Mouse (Mus musculus): ENCODE measurements around the gene Cdc37. TPM values are rescaled to one million over a fixed set of nuclear protein-coding genes. Genes with fewer than 3 reads are reported as not detected.

Gene Cdc37
- polyA plus RNA-seq, 1 experiment: 150 TPM

DNA sequence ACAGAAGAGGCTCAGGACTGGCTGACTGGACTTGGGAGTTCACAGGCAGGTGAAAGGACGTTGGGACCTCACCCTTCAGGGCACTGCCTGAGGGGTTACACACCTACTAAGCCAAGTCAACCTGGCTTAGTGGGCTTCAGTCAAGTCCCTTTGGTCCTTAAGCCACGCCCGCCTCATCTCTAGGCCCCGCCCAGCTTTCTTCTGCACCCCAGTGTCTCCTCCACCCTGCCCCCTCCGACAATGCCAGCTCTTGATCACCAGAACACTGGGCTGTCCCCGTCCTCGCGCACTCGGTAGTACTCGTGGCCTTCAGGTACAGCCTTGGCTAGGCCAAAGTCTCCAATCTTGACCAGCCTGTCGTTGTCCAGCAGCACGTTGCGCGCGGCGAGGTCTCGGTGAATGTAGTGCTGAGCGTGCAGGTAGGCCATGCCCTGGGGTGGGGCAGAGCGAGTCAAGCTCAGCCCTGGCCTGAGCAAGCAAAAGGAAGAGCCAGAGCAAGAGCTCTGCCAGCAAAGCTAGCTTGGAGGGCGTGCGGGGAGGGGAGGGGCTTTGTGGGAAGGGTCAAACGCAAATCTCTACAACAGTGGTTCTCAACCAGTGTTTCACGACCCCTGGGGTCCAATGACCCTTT is 42.1 kb downstream of the Cdc37 start:
- no peak for TF ChIP-seq GATA1 (IDR thresholded peaks at IDR 0.05; ENCODE audit: borderline replicate concordance, low read length)
- no peak for TF ChIP-seq FLI1 (IDR thresholded peaks at IDR 0.05; ENCODE audit: low read length)

GRCm38 (mm10) chr9:21105760-21106564 is 43.8 kb downstream of the Cdc37 start:
- H3K36me3 ChIP-seq (replicated peaks; ENCODE audit: low read length): peaks cover 82% of the 10 kb centered on the region
- TF ChIP-seq FLI1 (IDR thresholded peaks at IDR 0.05; ENCODE audit: low read length) (no peak), GATA1 (IDR thresholded peaks at IDR 0.05; ENCODE audit: borderline replicate concordance, low read length) (no peak)
- H3K4me3 ChIP-seq (replicated peaks): no peak overlapping the region
- H3K9me3 ChIP-seq: no peaks in the 10 kb centered on the region
- no peaks in the 10 kb centered on the region for H3K27me3 ChIP-seq (replicated peaks)
- peaks cover 33% of the 10 kb centered on the region for H3K4me1 ChIP-seq

More for the DNA sequence above, 42.1 kb downstream of the Cdc37 start:
- H3K27me3 ChIP-seq (replicated peaks): no peaks in the 10 kb centered on the region
- peaks cover 20% of the 10 kb centered on the region for H3K4me1 ChIP-seq
- peaks cover 87% of the 10 kb centered on the region for H3K36me3 ChIP-seq (replicated peaks; ENCODE audit: low read length)
- H3K4me3 ChIP-seq (replicated peaks): no peak overlapping the region
- no peaks in the 10 kb centered on the region for H3K9me3 ChIP-seq

GRCm38 (mm10) chr9:21104814-21105213 is 45.0 kb downstream of the Cdc37 start:
- H3K4me1 ChIP-seq: peaks cover 45% of the 10 kb centered on the region
- peaks cover 71% of the 10 kb centered on the region for H3K36me3 ChIP-seq (replicated peaks; ENCODE audit: low read length)
- TF ChIP-seq FLI1 (IDR thresholded peaks at IDR 0.05; ENCODE audit: low read length) (no peak), GATA1 (IDR thresholded peaks at IDR 0.05; ENCODE audit: borderline replicate concordance, low read length) (no peak)

DNA sequence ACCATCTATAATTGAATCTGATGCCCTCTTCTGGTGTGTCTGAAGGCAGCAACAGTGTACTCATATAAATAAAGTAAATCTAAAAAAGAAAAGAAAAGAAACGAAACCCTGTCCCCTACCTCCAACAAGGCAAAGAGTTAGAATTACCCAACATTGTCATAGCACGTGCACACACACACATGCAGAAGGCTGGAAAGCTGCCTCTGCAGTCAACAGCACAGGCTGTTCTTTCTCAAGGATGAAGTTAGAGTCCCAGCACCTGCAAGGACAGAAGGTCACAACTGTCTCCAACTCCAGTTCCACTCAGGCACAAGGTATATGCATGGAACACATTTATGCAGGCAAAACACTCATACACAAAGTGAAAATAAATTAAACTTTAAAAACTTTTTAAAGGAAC is 47.7 kb downstream of the Cdc37 start:
- no peak for TF ChIP-seq FLI1 (IDR thresholded peaks at IDR 0.05; ENCODE audit: low read length)
- no peak for TF ChIP-seq GATA1 (IDR thresholded peaks at IDR 0.05; ENCODE audit: borderline replicate concordance, low read length)
- peaks cover 66% of the 10 kb centered on the region for H3K4me1 ChIP-seq
- no peak overlapping the region for H3K4me3 ChIP-seq (replicated peaks)
- H3K9me3 ChIP-seq: no peaks in the 10 kb centered on the region
- peaks cover 45% of the 10 kb centered on the region for H3K36me3 ChIP-seq (replicated peaks; ENCODE audit: low read length)
- H3K27me3 ChIP-seq (replicated peaks): no peaks in the 10 kb centered on the region

More at GRCm38 (mm10) chr9:21104814-21105213, 45.0 kb downstream of the Cdc37 start:
- H3K27me3 ChIP-seq (replicated peaks): no peaks in the 10 kb centered on the region
- no peak overlapping the region for H3K4me3 ChIP-seq (replicated peaks)
- H3K9me3 ChIP-seq: no peaks in the 10 kb centered on the region

DNA sequence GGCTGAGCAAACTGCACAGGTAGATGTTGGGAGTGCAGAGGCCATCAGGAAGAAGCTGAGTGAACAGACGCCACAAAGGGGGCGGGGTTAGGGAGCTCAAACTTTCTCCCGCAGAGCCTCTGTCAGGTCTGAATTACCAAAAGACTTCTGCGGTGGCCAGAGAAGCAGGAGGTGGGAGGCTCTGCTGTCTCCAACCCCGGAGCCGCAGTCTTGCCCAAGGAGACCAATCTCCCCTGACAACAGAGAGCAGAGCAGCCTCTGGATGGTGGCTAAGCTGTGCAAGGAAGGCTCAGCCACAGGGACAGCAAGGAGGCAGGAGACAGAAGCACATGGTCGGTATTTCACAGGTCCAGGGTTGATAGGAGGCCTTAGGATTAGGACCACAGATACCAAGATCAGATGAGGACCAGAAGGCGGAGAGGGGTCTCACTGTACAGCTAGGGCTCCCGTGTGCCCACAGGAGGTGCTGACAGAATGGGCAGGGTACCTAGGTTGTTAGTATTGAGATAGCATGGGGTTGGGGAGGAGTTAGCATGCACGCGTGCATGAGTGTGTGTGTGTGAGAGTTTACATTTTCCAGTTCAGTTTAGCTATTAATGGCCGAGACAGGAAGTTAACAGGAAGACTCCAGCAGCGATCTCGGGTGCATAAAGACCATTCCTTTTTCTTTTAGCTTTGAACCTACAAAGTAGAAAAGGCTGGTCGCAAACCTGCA is 49.2 kb downstream of the Cdc37 start:
- TF ChIP-seq FLI1 (IDR thresholded peaks at IDR 0.05; ENCODE audit: low read length): no peak
- TF ChIP-seq GATA1 (IDR thresholded peaks at IDR 0.05; ENCODE audit: borderline replicate concordance, low read length): no peak
- peaks cover 57% of the 10 kb centered on the region for H3K4me1 ChIP-seq
- no peaks in the 10 kb centered on the region for H3K27me3 ChIP-seq (replicated peaks)
- H3K9me3 ChIP-seq: no peaks in the 10 kb centered on the region
- H3K4me3 ChIP-seq (replicated peaks): peak overlapping the region; percentile 88
- H3K36me3 ChIP-seq (replicated peaks; ENCODE audit: low read length): peaks cover 32% of the 10 kb centered on the region

DNA sequence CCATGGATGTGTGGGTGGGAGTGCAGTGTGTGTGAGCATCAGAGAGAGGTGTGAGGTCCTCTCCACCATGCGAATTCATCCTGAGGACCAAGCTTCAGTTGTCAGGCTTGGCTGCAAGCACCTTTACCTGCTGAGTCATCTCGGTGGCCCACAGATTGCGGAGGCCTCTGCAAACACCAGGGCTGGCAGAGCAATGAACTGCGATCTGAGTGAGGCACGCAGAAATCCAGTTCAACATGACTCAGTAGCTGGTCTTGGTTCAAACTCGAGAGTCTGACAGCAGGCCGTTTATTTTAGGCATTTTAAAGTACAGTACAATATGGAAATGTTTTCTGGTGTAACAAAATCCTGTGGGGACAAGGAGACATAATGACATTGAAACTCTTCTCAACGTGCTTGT is 52.0 kb downstream of the Cdc37 start:
- H3K4me1 ChIP-seq: peaks cover 57% of the 10 kb centered on the region
- no peaks in the 10 kb centered on the region for H3K27me3 ChIP-seq (replicated peaks)
- H3K4me3 ChIP-seq (replicated peaks): no peak overlapping the region
- no peak for TF ChIP-seq FLI1 (IDR thresholded peaks at IDR 0.05; ENCODE audit: low read length)
- TF ChIP-seq GATA1 (IDR thresholded peaks at IDR 0.05; ENCODE audit: borderline replicate concordance, low read length): no peak
- H3K36me3 ChIP-seq (replicated peaks; ENCODE audit: low read length): peaks cover 19% of the 10 kb centered on the region
- no peaks in the 10 kb centered on the region for H3K9me3 ChIP-seq

DNA sequence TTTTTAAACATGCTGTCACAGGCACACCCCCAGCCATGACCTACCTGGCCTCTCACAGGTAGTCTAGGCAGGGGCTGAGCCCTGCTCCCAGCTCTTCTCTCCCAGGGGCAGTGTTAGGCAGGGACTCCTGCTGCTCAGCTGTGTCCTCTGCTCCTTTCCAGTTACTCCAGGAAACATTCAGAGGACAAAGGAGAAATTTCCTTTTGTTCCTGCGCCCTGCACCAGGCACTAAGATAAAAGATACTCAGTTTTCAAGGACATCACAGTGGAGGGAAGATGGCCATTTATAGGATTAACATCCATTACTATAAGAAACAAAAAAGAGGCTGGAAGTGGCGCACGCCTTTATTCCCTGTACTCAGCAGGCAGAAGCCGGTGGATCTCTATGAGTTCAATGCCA is 53.8 kb downstream of the Cdc37 start:
- TF ChIP-seq FLI1 (IDR thresholded peaks at IDR 0.05; ENCODE audit: low read length) (no peak), GATA1 (IDR thresholded peaks at IDR 0.05; ENCODE audit: borderline replicate concordance, low read length) (no peak)
- Histone ChIP-seq H3K4me1 (peaks cover 55% of the 10 kb centered on the region), H3K9me3 (no peaks in the 10 kb centered on the region), H3K27me3 (replicated peaks) (no peaks in the 10 kb centered on the region), H3K36me3 (replicated peaks; ENCODE audit: low read length) (peaks cover 10% of the 10 kb centered on the region), H3K4me3 (replicated peaks) (no peak overlapping the region)

GRCm38 (mm10) chr9:21093423-21093822 is 56.4 kb downstream of the Cdc37 start:
- Histone ChIP-seq H3K36me3 (replicated peaks; ENCODE audit: low read length) (peaks cover 34% of the 10 kb centered on the region), H3K4me1 (peaks cover 58% of the 10 kb centered on the region), H3K4me3 (replicated peaks) (no peak overlapping the region), H3K27me3 (replicated peaks) (no peaks in the 10 kb centered on the region), H3K9me3 (no peaks in the 10 kb centered on the region)
- TF ChIP-seq FLI1 (IDR thresholded peaks at IDR 0.05; ENCODE audit: low read length) (no peak), GATA1 (IDR thresholded peaks at IDR 0.05; ENCODE audit: borderline replicate concordance, low read length) (no peak)

GRCm38 (mm10) chr9:21091707-21092320 is 58.0 kb downstream of the Cdc37 start, which contains the start of the genes Gm38431 and Raver1:
Gene Gm38431, minus strand, starts transcription at chr9:21091997.
Gene Raver1, minus strand, starts transcription at chr9:21092008.
- Histone ChIP-seq H3K27me3 (replicated peaks) (no peaks in the 10 kb centered on the region), H3K36me3 (replicated peaks; ENCODE audit: low read length) (peaks cover 50% of the 10 kb centered on the region), H3K9me3 (no peaks in the 10 kb centered on the region), H3K4me1 (peaks cover 57% of the 10 kb centered on the region), H3K4me3 (replicated peaks) (peak within 1 kb of the TSS; percentile 94)
- TF ChIP-seq GATA1 (IDR thresholded peaks at IDR 0.05; ENCODE audit: borderline replicate concordance, low read length) (no peak), FLI1 (IDR thresholded peaks at IDR 0.05; ENCODE audit: low read length) (no peak)

Measured in megakaryocyte, embryonic 14.5 days (primary cell).